Mouse (Mus musculus) testis, adult 2 months (tissue): ENCODE measurements around the gene Abhd11.

Source experiments
- CTCF ChIP-seq: fragments of 200-500 bp; IDR thresholded peaks from 2 replicates; pipeline ENCODE4 v1.5.1; 2012; ENCODE audit warnings: low read depth, mild to moderate bottlenecking, inconsistent platforms, low read length, moderate library complexity; ENCODE audit not compliant: control insufficient read depth, insufficient read depth, insufficient replicate concordance
- POLR2A ChIP-seq: fragments of 200-500 bp; IDR thresholded peaks from 2 replicates; pipeline ENCODE4 v1.6.1; 2012; ENCODE audit warnings: low read depth, mild to moderate bottlenecking, inconsistent platforms, low read length, moderate library complexity; ENCODE audit not compliant: control insufficient read depth

- TF ChIP-seq CTCF (no peak), POLR2A (no peak)
These were observed 38.3 kb upstream of the Abhd11 start for GRCm38 (mm10) chr5:134970671-134971070.
